Mouse (Mus musculus): ENCODE measurements around the gene Zfp1.

Zfp1 gene

GRCm38 (mm10) chr8:111625694-111626527, 17.3 kb upstream of the Zfp1 start:
- DNase-seq: peak; percentile 81 to 82

GRCm38 (mm10) chr8:111626528-111626820, 16.7 kb upstream of the Zfp1 start:
- no peak for DNase-seq

GRCm38 (mm10) chr8:111626933-111627332, 16.3 kb upstream of the Zfp1 start:
- DNase-seq: no peak

- DNase-seq: no peak
Observed at GRCm38 (mm10) chr8:111627923-111628322, 15.3 kb upstream of the Zfp1 start.

GRCm38 (mm10) chr8:111628401-111628800, 14.8 kb upstream of the Zfp1 start:
- DNase-seq: no peak

GRCm38 (mm10) chr8:111628894-111629501, 14.2 kb upstream of the Zfp1 start:
- no peak for DNase-seq

- DNase-seq: no peak
Observed at GRCm38 (mm10) chr8:111630105-111630521, 13.1 kb upstream of the Zfp1 start, which contains the start of gene Ldhd. Ldhd (minus strand) TSS chr8:111630374.

GRCm38 (mm10) chr8:111631589-111631988, 11.6 kb upstream of the Zfp1 start:
- no peak for DNase-seq

- no peak for DNase-seq
Observed at GRCm38 (mm10) chr8:111632976-111633375, 10.2 kb upstream of the Zfp1 start.

- no peak for DNase-seq
Observed at GRCm38 (mm10) chr8:111638086-111638485, 5.1 kb upstream of the Zfp1 start.

- no peak for DNase-seq
Observed at GRCm38 (mm10) chr8:111641064-111641463, 2.1 kb upstream of the Zfp1 start.

- peak; percentile 20 to 30 for DNase-seq
Observed at GRCm38 (mm10) chr8:111642496-111642895, 705 bp upstream of the Zfp1 start.

GRCm38 (mm10) chr8:111642939-111643263, 300 bp upstream of the Zfp1 start:
- no peak for DNase-seq

GRCm38 (mm10) chr8:111644286-111645051, 1.3 kb downstream of the Zfp1 start:
- DNase-seq: peak; percentile 74 to 77

- DNase-seq: peak; percentile 23 to 27
Observed at GRCm38 (mm10) chr8:111645715-111646114, 2.5 kb downstream of the Zfp1 start.

GRCm38 (mm10) chr8:111648834-111649233, 5.6 kb downstream of the Zfp1 start:
- no peak for DNase-seq

- no peak for DNase-seq
Observed at GRCm38 (mm10) chr8:111650651-111651050, 7.5 kb downstream of the Zfp1 start.

- DNase-seq: no peak
Observed at GRCm38 (mm10) chr8:111653524-111653923, 10.3 kb downstream of the Zfp1 start.

GRCm38 (mm10) chr8:111657312-111657854, 14.2 kb downstream of the Zfp1 start:
- no peak for DNase-seq

- DNase-seq: no peak
Observed at GRCm38 (mm10) chr8:111658819-111659423, 15.7 kb downstream of the Zfp1 start.

- DNase-seq: peak; percentile 80 to 82
Observed at GRCm38 (mm10) chr8:111662473-111662872, 19.3 kb downstream of the Zfp1 start.

GRCm38 (mm10) chr8:111666751-111667150, 23.6 kb downstream of the Zfp1 start:
- DNase-seq: no peak

- DNase-seq: peak; percentile 61 to 64
Observed at GRCm38 (mm10) chr8:111676237-111676636, 33.0 kb downstream of the Zfp1 start.
